Mouse (Mus musculus) lung, postnatal 0 days (tissue): ENCODE measurements around the gene Foxf1.

Source experiments
- CTCF ChIP-seq: IDR thresholded peaks from 2 replicates; pipeline ENCODE4 v1.5.1; 2016; ENCODE audit warnings: antibody characterized with exemption, mild to moderate bottlenecking
- EP300 ChIP-seq: IDR thresholded peaks from 2 replicates; pipeline ENCODE4 v1.6.1; 2016; ENCODE audit warnings: antibody characterized with exemption, mild to moderate bottlenecking, control low read depth

DNA sequence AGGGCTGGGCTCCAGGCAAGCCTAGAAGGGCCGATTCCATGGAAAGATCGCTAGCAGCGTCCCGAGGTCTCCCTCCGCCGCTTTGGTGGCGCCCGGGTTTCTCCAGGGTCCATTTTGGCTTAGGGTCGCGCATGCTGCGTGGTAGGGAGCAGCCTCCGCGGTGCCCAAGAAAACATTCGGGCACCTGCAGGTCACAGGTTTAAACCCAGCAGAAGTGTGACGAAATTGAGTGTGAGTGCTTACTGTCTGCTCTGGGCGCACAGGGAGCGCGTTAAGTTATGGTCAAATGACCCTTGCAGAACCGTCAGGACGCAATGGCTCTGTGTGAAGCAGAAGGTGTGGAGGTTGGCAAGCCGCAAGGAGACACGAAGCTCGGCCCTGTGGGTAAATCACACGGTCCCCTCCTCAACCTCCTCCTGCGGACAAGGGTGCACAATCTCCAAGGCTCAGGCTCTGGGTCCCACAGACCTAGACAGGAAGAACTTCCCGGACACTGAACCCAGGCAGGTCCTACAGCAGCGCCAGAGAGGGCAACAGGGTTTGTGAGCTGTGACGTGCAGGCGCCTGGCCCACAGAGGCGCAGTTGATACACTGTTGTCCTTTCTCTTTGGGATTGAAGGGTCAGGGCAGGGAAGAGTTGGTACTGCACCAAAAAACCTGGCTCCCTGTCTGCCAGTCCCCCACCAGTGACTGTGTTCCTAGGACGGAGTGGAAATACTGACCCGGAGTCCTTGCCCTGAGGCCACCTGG lies 5.6 kb downstream of the Foxf1 start:
- TF ChIP-seq CTCF = no peak
- TF ChIP-seq EP300 = no peak
